Mouse (Mus musculus) bone marrow macrophage, adult 2 months (primary cell): ENCODE measurements around the gene Uqcr11. TPM values are rescaled to one million over a fixed set of nuclear protein-coding genes. Genes with fewer than 3 reads are reported as not detected.

Experiments
- H3K27ac ChIP-seq: 2 replicates; pipeline ENCODE4 v1.5.1; 2012; ENCODE audit warnings: low read depth, low read length; ENCODE audit not compliant: insufficient read depth
- H3K4me1 ChIP-seq: 2 replicates; pipeline ENCODE4 v1.6.1; 2012; ENCODE audit warnings: low read length; ENCODE audit not compliant: control insufficient read depth, insufficient read depth
- H3K4me3 ChIP-seq: 2 replicates; pipeline ENCODE4 v1.5.1; 2012; ENCODE audit warnings: mild to moderate bottlenecking, low read length, moderate library complexity; ENCODE audit not compliant: insufficient read depth
- CTCF ChIP-seq: IDR thresholded peaks from 2 replicates; pipeline ENCODE4 v1.5.1; 2012; ENCODE audit warnings: low read depth, mild to moderate bottlenecking, low read length, moderate library complexity
- POLR2A ChIP-seq: IDR thresholded peaks from 2 replicates; pipeline ENCODE4 v1.6.1; 2012; ENCODE audit warnings: mild to moderate bottlenecking, low read depth, low read length, borderline replicate concordance
- polyA plus RNA-seq: library from polyadenylated mRNA; stranded (reverse); fragments of >200 nt; gene quantifications from 2 replicates; pipeline ENCODE4 v1.2.4, GENCODE M21; 2012; ENCODE audit not compliant: missing spikeins, insufficient read depth, insufficient read length

Uqcr11 gene
- polyA plus RNA-seq, 1 experiment: 175 TPM

GRCm38 (mm10) chr10:80442989-80443388 is 36.4 kb upstream of the Uqcr11 start:
- H3K4me1 ChIP-seq: no peaks in the 10 kb centered on the region

GRCm38 (mm10) chr10:80441598-80441997 is 35.0 kb upstream of the Uqcr11 start:
- H3K4me3 ChIP-seq: no peak overlapping the region
- TF ChIP-seq CTCF: no peak
- no peak for TF ChIP-seq POLR2A

More at GRCm38 (mm10) chr10:80442989-80443388, 36.4 kb upstream of the Uqcr11 start:
- H3K27ac ChIP-seq: no peak overlapping the region
- no peak overlapping the region for H3K4me3 ChIP-seq
- TF ChIP-seq CTCF (no peak), POLR2A (no peak)

GRCm38 (mm10) chr10:80440031-80440430 is 33.4 kb upstream of the Uqcr11 start:
- Histone ChIP-seq H3K4me1 (no peaks in the 10 kb centered on the region), H3K27ac (no peak overlapping the region), H3K4me3 (no peak overlapping the region)
- TF ChIP-seq POLR2A (no peak), CTCF (no peak)

More at GRCm38 (mm10) chr10:80441598-80441997, 35.0 kb upstream of the Uqcr11 start:
- Histone ChIP-seq H3K27ac (no peak overlapping the region), H3K4me1 (no peaks in the 10 kb centered on the region)

- Histone ChIP-seq H3K27ac (no peak overlapping the region), H3K4me1 (no peaks in the 10 kb centered on the region), H3K4me3 (no peak overlapping the region)
- TF ChIP-seq POLR2A (no peak), CTCF (no peak)
These were observed 31.3 kb upstream of the Uqcr11 start for GRCm38 (mm10) chr10:80437973-80438372.

GRCm38 (mm10) chr10:80436276-80436675 is 29.6 kb upstream of the Uqcr11 start:
- H3K27ac ChIP-seq: no peak overlapping the region
- H3K4me1 ChIP-seq: peaks cover 3% of the 10 kb centered on the region
- TF ChIP-seq POLR2A (no peak), CTCF (no peak)
- H3K4me3 ChIP-seq: no peak overlapping the region

GRCm38 (mm10) chr10:80435764-80436163 is 29.1 kb upstream of the Uqcr11 start:
- TF ChIP-seq POLR2A (no peak), CTCF (no peak)
- Histone ChIP-seq H3K27ac (no peak overlapping the region), H3K4me1 (peaks cover 3% of the 10 kb centered on the region), H3K4me3 (no peak overlapping the region)

- TF ChIP-seq POLR2A: no peak
- TF ChIP-seq CTCF: no peak
- Histone ChIP-seq H3K4me1 (peaks cover 3% of the 10 kb centered on the region), H3K4me3 (no peak overlapping the region), H3K27ac (no peak overlapping the region)
These were observed 28.2 kb upstream of the Uqcr11 start for GRCm38 (mm10) chr10:80434823-80435222.

- Histone ChIP-seq H3K27ac (peak overlapping the region; percentile 33), H3K4me3 (peak overlapping the region; percentile 52), H3K4me1 (peaks cover 3% of the 10 kb centered on the region)
- TF ChIP-seq POLR2A: no peak
- no peak for TF ChIP-seq CTCF
These were observed 27.6 kb upstream of the Uqcr11 start for GRCm38 (mm10) chr10:80434233-80434592.

- TF ChIP-seq POLR2A: no peak
- TF ChIP-seq CTCF: no peak
- H3K4me1 ChIP-seq: peaks cover 3% of the 10 kb centered on the region
- H3K4me3 ChIP-seq: peak within 1 kb of the TSS; percentile 95
- H3K27ac ChIP-seq: peak within 1 kb of the TSS; percentile 90
These were observed 27.0 kb upstream of the Uqcr11 start, which contains the start of gene Tcf3 for GRCm38 (mm10) chr10:80433513-80434232. TSS of gene Tcf3 (minus strand) at chr10:80433647.

- TF ChIP-seq CTCF (no peak), POLR2A (no peak)
- Histone ChIP-seq H3K4me3 (peak overlapping the region; percentile 95), H3K27ac (peak overlapping the region; percentile 50; the same call in 1 of the 2 replicates), H3K4me1 (peaks cover 3% of the 10 kb centered on the region)
These were observed 26.4 kb upstream of the Uqcr11 start for GRCm38 (mm10) chr10:80432936-80433512.
